Mouse (Mus musculus) subcutaneous adipose tissue, adult 2 months (tissue): ENCODE results near the gene Lpcat3. TPM values are rescaled to one million over a fixed set of nuclear protein-coding genes. Genes with fewer than 3 reads are reported as not detected.

Experiments used
- polyA plus RNA-seq: library from polyadenylated mRNA; depleted of rRNA; stranded (reverse); fragments of >200 nt; gene quantifications from 2 replicates; pipeline ENCODE4 v1.2.3, GENCODE M21; 2012; ENCODE audit warnings: low replicate concordance; rRNA removed

The Lpcat3 gene
- 165 and 205 TPM in 2 replicates for polyA plus RNA-seq

GRCm38 (mm10) chr6:124662477-124663423 is at the start of gene Lpcat3:
Lpcat3 (plus strand) TSS chr6:124663027.

GRCm38 (mm10) chr6:124635985-124636384 is 26.8 kb upstream of the Lpcat3 start, which contains the start of gene C1s2:
C1s2 (minus strand) TSS chr6:124636085.

GRCm38 (mm10) chr6:124711824-124712782 is 49.3 kb downstream of the Lpcat3 start, which contains the start of the genes Emg1 and Phb2:
Emg1 (minus strand) TSS chr6:124712178.
Phb2 (plus strand) TSS chr6:124712336.

GRCm38 (mm10) chr6:124738511-124739023 is 75.7 kb downstream of the Lpcat3 start, which contains the start of gene Ptpn6:
Ptpn6 (minus strand) TSS chr6:124738714.

GRCm38 (mm10) chr6:124740888-124741761 is 78.3 kb downstream of the Lpcat3 start, which contains the start of gene Grcc10:
Grcc10 (minus strand) TSS chr6:124741374.

Other genes with a start within 250 kb of the Lpcat3 start
- 76.8 and 84.5 TPM in 2 replicates for gene Pex5, start 248.0 kb upstream of the Lpcat3 start, polyA plus RNA-seq
- 32.5 and 77.8 TPM in 2 replicates for gene Clstn3, start 198.2 kb upstream of the Lpcat3 start, polyA plus RNA-seq
- gene C1rl, start 169.9 kb upstream of the Lpcat3 start, polyA plus RNA-seq = 8.3 and 15.0 TPM in 2 replicates
- gene C1ra, start 150.6 kb upstream of the Lpcat3 start, polyA plus RNA-seq = 63.7 and 105 TPM in 2 replicates
- gene C1s1, start 120.7 kb upstream of the Lpcat3 start, polyA plus RNA-seq = 250 and 335 TPM in 2 replicates
- gene C1rb, start 92.7 kb upstream of the Lpcat3 start, polyA plus RNA-seq = 0.17 and 0.24 TPM in 2 replicates
- gene C1s2, start 26.9 kb upstream of the Lpcat3 start, polyA plus RNA-seq = 0.20 and 0.77 TPM in 2 replicates
- gene Emg1, start 49.2 kb downstream of the Lpcat3 start, polyA plus RNA-seq = 43.9 and 76.9 TPM in 2 replicates
- gene Phb2, start 49.3 kb downstream of the Lpcat3 start, polyA plus RNA-seq = 146 and 173 TPM in 2 replicates
- gene Ptpn6, start 75.7 kb downstream of the Lpcat3 start, polyA plus RNA-seq = 11.4 and 26.9 TPM in 2 replicates
- gene Grcc10, start 78.3 kb downstream of the Lpcat3 start, polyA plus RNA-seq = 190 and 330 TPM in 2 replicates
- gene Gm45234, start 93.0 kb downstream of the Lpcat3 start, polyA plus RNA-seq = not detected in 2 replicates
- gene Atn1, start 93.5 kb downstream of the Lpcat3 start, polyA plus RNA-seq = 35.1 and 76.7 TPM in 2 replicates
- gene Eno2, start 106.6 kb downstream of the Lpcat3 start, polyA plus RNA-seq = 7.9 and 22.7 TPM in 2 replicates
- gene Lrrc23, start 116.7 kb downstream of the Lpcat3 start, polyA plus RNA-seq = 1.9 and 2.1 TPM in 2 replicates
- gene Spsb2, start 145.6 kb downstream of the Lpcat3 start, polyA plus RNA-seq = 20.3 and 27.3 TPM in 2 replicates
- 546 and 1,076 TPM in 2 replicates for gene Tpi1, start 151.3 kb downstream of the Lpcat3 start, polyA plus RNA-seq
- gene Usp5, start 166.5 kb downstream of the Lpcat3 start, polyA plus RNA-seq = 112 and 133 TPM in 2 replicates
- 5.8 and 31.7 TPM in 2 replicates for gene Cdca3, start 166.5 kb downstream of the Lpcat3 start, polyA plus RNA-seq
- 0.47 and 1.4 TPM in 2 replicates for gene Gnb3, start 177.2 kb downstream of the Lpcat3 start, polyA plus RNA-seq
- gene P3h3, start 194.7 kb downstream of the Lpcat3 start, polyA plus RNA-seq = 23.0 and 97.5 TPM in 2 replicates
- gene Gpr162, start 201.0 kb downstream of the Lpcat3 start, polyA plus RNA-seq = 0.24 and 3.3 TPM in 2 replicates
- gene Cd4, start 225.2 kb downstream of the Lpcat3 start, polyA plus RNA-seq = 0.79 and 2.4 TPM in 2 replicates
- 5.0 and 6.7 TPM in 2 replicates for gene Lag3, start 248.7 kb downstream of the Lpcat3 start, polyA plus RNA-seq